Mouse (Mus musculus) T-helper 17 cell (primary cell): ENCODE results near the gene Hnrnpk.
"Not testable (repeated sequence)": the region's sequence is repeated elsewhere in the genome, so short reads cannot be mapped to it uniquely, and the experiment has no call there.

ENCODE experiments used
- in situ Hi-C, 2 experiments: fragments of 300-600 bp; cut with MboI, MseI; formaldehyde crosslinking; loops; 1 replicate in 1 of 2; 2 replicates in 1 of 2; pipeline ENCODE4 v1.15.1; 2025; ENCODE audit warnings: high pct_unique_total_duplicates in 2 of 2

The Hnrnpk gene

GRCm38 (mm10) chr13:58403243-58403642, at the start of gene Hnrnpk:
Hnrnpk (minus strand) TSS chr13:58403343.
- in situ Hi-C loops, result not testable (repeated sequence)

GRCm38 (mm10) chr13:58452246-58452645, 49.1 kb upstream of the Hnrnpk start:
- in situ Hi-C loops, result loop anchor here in 1 of 2 experiments (10.0 kb wide), 1 partner anchor 903 kb away; no protein-coding TSS in a partner anchor

GRCm38 (mm10) chr13:58450459-58451182, 47.5 kb upstream of the Hnrnpk start:
- in situ Hi-C loops, result loop anchor here in 1 of 2 experiments (10.0 kb wide), 1 partner anchor 904 kb away; no protein-coding TSS in a partner anchor

DNA sequence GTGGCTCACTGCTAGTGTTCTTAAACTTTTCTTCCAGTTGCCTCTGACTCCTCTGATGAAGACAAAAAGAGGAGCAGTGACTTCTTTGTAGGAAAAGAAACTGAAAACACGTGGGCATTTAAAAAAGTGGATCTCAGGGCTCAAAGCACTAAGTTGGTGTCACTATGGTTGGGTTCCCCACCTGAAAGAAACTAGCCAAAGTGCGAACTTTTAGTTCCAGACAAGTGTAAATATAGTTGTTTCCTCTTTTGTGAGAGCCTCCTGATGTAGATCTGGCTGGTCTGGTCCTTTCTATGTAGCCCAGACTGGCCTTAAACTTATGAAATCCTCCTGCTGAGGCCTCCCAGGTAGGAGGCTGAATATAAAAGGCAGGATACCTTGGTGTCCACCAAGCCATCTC, 43.4 kb upstream of the Hnrnpk start:
- in situ Hi-C loops, result no loop called here

DNA sequence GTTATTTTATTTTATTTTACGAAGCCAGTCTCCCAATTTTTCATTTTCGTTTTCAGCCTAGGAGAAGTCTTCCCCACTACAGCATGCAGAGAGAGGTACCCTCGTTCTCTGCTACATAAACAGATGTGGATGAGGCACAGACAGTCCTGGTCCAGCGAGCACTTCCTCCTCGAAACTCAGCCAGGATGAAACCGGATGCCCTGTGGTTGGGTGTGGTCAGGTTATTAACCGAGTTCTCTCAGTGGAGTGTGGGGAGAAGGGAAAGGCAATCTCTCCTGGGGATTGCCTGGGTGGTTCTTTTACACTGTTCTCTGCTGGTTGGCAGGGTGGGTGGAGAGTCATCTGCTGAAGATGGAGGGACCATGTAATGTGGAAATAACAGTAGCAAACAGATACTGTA, 40.6 kb upstream of the Hnrnpk start:
- in situ Hi-C loops, result no loop called here

DNA sequence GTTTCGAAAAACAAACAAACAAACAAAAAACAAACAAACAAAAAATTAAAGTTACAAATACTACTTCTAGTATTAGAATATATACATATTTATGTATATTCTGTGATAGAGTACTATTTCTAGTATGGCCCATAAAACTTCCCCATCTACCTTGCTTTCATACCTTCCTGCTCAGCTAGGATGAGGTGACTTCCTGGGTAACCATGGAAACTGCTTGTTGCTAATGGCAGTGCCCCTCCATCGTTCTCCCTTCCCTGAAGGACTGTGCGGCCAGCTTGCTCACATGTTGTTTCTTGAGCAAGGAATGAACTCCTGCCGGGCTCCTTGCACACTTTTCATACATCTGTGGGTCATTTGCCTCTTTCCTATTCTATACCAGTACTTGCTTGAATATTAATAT, 40.2 kb upstream of the Hnrnpk start:
- in situ Hi-C loops, result no loop called here

- in situ Hi-C loops, result no loop called here
These were observed 36.6 kb upstream of the Hnrnpk start for GRCm38 (mm10) chr13:58439716-58440115.

- in situ Hi-C loops, result no loop called here
These were observed 20.0 kb upstream of the Hnrnpk start for GRCm38 (mm10) chr13:58423061-58423660.

- in situ Hi-C loops, result no loop called here
These were observed 19.1 kb upstream of the Hnrnpk start for GRCm38 (mm10) chr13:58422242-58422641.

DNA sequence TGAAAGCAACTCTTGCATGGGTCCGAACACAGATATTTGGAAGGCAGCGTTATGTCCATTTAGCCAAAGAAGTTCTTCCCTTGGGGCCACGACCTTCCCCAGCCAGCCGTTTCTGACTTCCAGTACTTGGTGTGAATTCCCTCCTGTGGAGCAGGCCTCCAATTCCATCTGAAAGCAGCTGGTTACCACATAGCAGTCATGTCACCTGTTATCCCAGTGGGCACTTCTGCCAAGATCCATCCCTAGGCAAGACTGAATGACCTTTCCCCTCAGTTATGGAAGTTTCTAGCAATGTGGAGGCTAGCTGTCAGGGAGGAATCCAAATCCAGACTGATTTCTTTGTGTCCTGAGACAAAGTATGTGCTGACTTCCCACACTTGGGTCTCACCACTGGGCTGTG, 17.9 kb upstream of the Hnrnpk start:
- in situ Hi-C loops, result no loop called here

DNA sequence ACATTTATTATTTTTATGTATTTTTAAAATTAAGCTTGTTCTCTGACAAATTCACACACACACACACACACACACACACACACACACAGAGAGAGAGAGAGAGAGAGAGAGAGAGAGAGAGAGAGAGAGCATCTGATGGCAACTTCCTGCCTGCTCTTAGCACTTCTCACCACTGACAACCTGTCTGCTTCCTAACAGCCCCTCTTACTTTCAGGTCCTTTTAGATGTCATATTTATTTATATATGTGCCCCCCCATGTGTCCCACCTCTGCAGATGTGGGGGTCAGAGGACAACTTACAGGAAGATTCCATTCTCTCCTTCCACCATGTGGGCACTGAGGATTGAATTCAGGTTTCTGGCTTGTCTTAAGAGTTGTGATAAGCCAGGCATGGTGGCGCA, 16.1 kb upstream of the Hnrnpk start:
- in situ Hi-C loops, result no loop called here

DNA sequence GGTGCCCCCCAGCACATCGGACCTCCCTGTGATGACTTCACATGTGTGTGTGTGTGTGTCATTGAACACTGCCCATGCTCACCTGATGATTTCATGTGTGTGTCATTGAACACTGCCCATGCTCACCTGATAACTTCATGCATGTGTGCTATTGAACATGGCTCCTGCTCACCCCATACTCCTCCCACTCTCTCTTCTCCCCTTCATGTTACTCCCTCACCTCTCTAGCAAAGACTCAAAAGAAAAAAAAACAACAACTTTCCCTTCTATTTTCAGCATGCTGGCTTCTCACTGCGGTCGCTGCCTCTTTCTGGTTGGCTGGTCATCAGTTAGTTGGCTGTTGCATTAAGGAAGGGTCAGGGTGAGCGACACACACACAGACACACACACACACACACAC, 15.5 kb upstream of the Hnrnpk start:
- in situ Hi-C loops, result no loop called here

DNA sequence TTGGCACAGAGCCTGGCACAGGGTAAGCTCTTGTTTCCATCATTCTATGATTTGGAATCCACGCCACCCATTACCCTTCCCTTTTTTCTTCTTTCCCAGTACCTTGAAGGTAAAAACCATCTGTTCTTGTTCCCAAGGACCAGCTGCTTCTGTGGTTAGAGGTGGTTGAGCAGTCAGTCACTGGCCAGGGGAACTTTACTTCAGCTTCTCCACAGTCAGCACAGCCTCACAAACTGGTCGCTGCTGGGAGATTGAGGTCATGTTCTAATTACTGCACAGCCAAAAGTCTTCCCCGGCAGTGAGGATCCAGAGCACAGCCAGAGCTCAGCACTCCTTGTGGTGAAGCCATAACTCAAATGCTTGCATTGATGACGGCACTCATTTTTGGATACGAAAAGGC, 12.7 kb upstream of the Hnrnpk start:
- in situ Hi-C loops, result no loop called here

DNA sequence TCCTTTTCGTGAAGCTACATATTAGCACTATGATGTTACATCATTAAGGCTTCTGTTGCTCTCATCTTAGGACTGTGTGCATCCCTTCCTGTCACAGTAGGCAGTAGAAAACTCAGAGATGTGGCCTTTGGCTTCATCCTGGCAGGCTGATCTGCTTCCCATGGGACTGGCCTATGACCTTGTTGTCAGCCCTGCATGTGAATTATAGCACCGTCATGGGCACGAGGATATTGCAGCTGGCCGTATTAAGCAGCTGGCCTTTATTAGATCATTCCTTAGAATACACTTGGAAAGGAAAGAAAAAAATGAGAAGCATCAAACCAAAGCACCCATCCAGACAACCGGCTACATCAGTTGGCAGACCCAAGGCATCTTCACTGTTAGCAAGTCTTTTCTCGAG, 12.2 kb upstream of the Hnrnpk start:
- in situ Hi-C loops, result no loop called here

- in situ Hi-C loops, result no loop called here
These were observed 7.9 kb upstream of the Hnrnpk start for GRCm38 (mm10) chr13:58411073-58411472.

DNA sequence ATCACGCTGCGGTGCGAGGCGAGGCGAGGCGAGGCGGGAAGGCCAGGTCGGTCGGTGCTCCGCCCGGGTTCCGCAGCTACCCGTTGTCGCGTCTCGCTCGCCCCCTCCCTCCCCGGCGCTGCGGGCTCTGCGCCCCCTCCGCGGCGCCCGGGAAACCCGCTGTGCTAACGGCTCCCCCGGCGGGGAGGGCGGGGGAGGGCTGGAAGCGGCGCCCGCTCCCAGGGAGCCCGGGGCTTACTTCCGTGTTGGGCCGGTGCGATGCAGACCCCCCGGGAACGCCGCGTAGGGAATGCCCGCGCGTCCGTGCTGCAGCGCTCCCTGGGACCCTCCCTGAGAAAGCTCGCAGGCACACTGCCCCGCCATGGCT, 416 bp downstream of the Hnrnpk start:
- in situ Hi-C loops, result no loop called here

- in situ Hi-C loops, result no loop called here
These were observed 970 bp downstream of the Hnrnpk start, which contains the start of gene Rmi1 for GRCm38 (mm10) chr13:58402003-58402743. Rmi1 (plus strand) TSS chr13:58402248.

GRCm38 (mm10) chr13:58401135-58402002, 1.8 kb downstream of the Hnrnpk start:
- in situ Hi-C loops, result no loop called here

GRCm38 (mm10) chr13:58400576-58400975, 2.6 kb downstream of the Hnrnpk start:
- in situ Hi-C loops, result no loop called here

DNA sequence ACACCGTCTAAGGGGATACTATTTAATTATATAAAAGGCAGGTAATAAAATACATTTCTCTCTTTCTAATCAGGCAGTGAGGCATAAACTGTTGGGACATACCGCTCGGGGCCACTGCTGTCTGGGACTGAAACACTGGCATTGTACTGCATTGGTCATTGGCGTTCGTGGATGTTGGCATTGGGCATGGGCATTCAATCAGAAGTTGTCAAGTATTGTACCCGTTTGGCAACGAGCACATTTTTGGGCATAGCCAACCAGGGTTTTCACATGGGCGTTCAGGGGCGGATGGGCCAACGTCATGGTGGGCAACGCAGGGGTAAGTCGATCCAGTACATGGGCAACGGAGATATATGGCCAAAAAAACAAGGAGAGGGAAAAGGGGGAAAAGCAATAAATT, 5.5 kb downstream of the Hnrnpk start:
- in situ Hi-C loops, result loop anchor here in 1 of 2 experiments (25.0 kb wide), 2 partner anchors 235 to 1365 kb away; partner anchors contain the start of genes Idnk and Isca1

GRCm38 (mm10) chr13:58394392-58394791, 8.8 kb downstream of the Hnrnpk start:
- in situ Hi-C loops, result loop anchor here in 1 of 2 experiments (25.0 kb wide), 2 partner anchors 232 to 1368 kb away; partner anchors contain the start of genes Idnk and Isca1
